Mouse (Mus musculus) MN1 (cell line): ENCODE results near the gene Sipa1l1.

Experiments
- DNase-seq: peaks from one replicate; pipeline ENCODE4 v3.0.0-alpha.2; 2016; ENCODE audit warnings: low spot score

The Sipa1l1 gene

GRCm38 (mm10) chr12:82338550-82338949, 169.4 kb downstream of the Sipa1l1 start:
- DNase-seq = no peak

- DNase-seq = peak; percentile 30
Measured at GRCm38 (mm10) chr12:82339221-82339861, 170.2 kb downstream of the Sipa1l1 start.

GRCm38 (mm10) chr12:82340196-82340918, 171.2 kb downstream of the Sipa1l1 start:
- DNase-seq = no peak

- DNase-seq = no peak
Measured at GRCm38 (mm10) chr12:82341181-82341580, 172.1 kb downstream of the Sipa1l1 start.

- no peak for DNase-seq
Measured at GRCm38 (mm10) chr12:82341696-82342095, 172.6 kb downstream of the Sipa1l1 start.

GRCm38 (mm10) chr12:82350082-82350481, 181.0 kb downstream of the Sipa1l1 start:
- no peak for DNase-seq

GRCm38 (mm10) chr12:82350891-82351290, 181.8 kb downstream of the Sipa1l1 start:
- DNase-seq = no peak

- DNase-seq = no peak
Measured at GRCm38 (mm10) chr12:82353660-82354059, 184.5 kb downstream of the Sipa1l1 start.

GRCm38 (mm10) chr12:82355419-82356149, 186.5 kb downstream of the Sipa1l1 start:
- DNase-seq = no peak

- DNase-seq = no peak
Measured at GRCm38 (mm10) chr12:82356476-82356875, 187.4 kb downstream of the Sipa1l1 start.

GRCm38 (mm10) chr12:82357431-82357830, 188.3 kb downstream of the Sipa1l1 start:
- DNase-seq = no peak

- DNase-seq = no peak
Measured at GRCm38 (mm10) chr12:82362796-82363195, 193.7 kb downstream of the Sipa1l1 start.

GRCm38 (mm10) chr12:82364186-82364585, 195.1 kb downstream of the Sipa1l1 start:
- DNase-seq = no peak

GRCm38 (mm10) chr12:82365276-82365875, 196.3 kb downstream of the Sipa1l1 start:
- DNase-seq = peak; percentile 48

GRCm38 (mm10) chr12:82366754-82367153, 197.6 kb downstream of the Sipa1l1 start:
- DNase-seq = no peak

- no peak for DNase-seq
Measured at GRCm38 (mm10) chr12:82367345-82367744, 198.2 kb downstream of the Sipa1l1 start.

- DNase-seq = no peak
Measured at GRCm38 (mm10) chr12:82367986-82368385, 198.9 kb downstream of the Sipa1l1 start.

GRCm38 (mm10) chr12:82369402-82370160, 200.5 kb downstream of the Sipa1l1 start:
- DNase-seq = peak; percentile 10

GRCm38 (mm10) chr12:82371266-82371665, 202.1 kb downstream of the Sipa1l1 start:
- DNase-seq = no peak

GRCm38 (mm10) chr12:82374020-82374419, 204.9 kb downstream of the Sipa1l1 start:
- no peak for DNase-seq

- no peak for DNase-seq
Measured at GRCm38 (mm10) chr12:82382932-82383331, 213.8 kb downstream of the Sipa1l1 start.

- no peak for DNase-seq
Measured at GRCm38 (mm10) chr12:82384719-82385118, 215.6 kb downstream of the Sipa1l1 start.
